Mouse (Mus musculus): ENCODE results near the gene Mrgprf. TPM values are rescaled to one million over a fixed set of nuclear protein-coding genes. Genes with fewer than 3 reads are reported as not detected.

The Mrgprf gene
- polyA plus RNA-seq, 1 experiment, result 6.5 TPM

DNA sequence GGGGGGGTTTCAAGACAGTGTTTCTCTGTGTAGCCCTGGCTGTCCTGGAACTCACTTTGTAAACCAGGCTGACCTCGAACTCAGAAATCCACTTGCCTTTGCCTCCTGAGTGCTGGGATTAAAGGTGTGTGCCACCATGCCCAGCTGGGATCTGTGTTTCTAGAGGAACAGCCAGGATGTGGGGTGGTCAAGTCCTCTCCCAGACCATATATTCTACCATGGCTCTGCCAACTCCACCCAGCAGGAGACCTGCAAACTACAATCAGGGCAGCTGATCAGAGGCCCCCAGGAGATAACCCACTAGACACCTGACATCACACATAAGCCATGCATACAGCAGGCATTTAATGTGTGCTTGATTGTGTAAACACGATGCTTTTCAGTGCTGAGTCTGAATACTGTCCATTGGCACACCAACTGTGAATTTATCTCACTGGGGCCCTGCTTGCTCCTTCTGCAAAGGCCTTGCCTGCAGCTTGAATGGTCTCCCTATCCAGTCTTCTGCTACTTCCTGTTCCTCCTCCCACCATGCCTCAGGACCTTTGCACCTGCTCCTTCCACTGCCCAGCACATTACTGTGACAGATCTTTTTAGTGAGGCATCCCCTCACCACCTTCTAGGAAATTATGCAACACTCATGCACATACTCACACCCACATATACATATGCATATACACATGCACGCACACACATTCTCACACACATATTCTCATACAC, 35.1 kb downstream of the Mrgprf start:
- no peak for TF ChIP-seq POLR2A (IDR thresholded peaks at IDR 0.05; ENCODE audit: low read depth, low read length)
- TF ChIP-seq CTCF (conservative IDR thresholded peaks at IDR 0.05; ENCODE audit: insufficient read depth, insufficient read length, low read depth, low read length), result no peak
- no peak overlapping the region for H3K27ac ChIP-seq (ENCODE audit: insufficient read depth, low read depth, low read length)
- H3K27me3 ChIP-seq (replicated peaks; ENCODE audit: control insufficient read depth, insufficient read depth, low read length), result no peaks in the 10 kb centered on the region
- DNase-seq, result no peak
- WGBS, result 88% methylated on average over 3 of the region's 3 CpGs
- H3K4me3 ChIP-seq (ENCODE audit: insufficient read depth, low read depth, low read length), result no peak overlapping the region
- no peaks in the 10 kb centered on the region for H3K36me3 ChIP-seq (ENCODE audit: control insufficient read depth, insufficient read depth, low read length)
- H3K4me1 ChIP-seq (ENCODE audit: control insufficient read depth, insufficient read depth, low read length), result no peaks in the 10 kb centered on the region

DNA sequence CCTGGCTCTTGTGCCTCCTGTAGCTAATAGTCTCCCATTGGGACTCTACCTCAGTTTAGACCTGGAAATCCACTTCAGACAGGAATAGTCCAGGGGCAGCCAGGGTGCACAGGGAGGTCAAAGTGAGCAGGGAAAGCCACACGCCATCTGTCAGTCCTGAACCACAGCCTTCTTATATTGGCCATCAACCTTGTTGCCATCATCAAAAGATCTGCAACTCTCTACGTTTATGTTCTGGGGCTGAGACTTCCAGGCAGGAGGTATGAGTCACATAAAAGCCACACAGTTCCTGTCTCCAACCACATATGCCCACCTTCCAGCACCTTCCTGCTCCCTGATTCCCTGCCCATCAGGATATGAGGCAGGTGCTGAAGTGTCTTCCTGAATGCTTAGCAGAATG, 37.3 kb downstream of the Mrgprf start:
- DNase-seq, result no peak
- no peak overlapping the region for H3K27ac ChIP-seq (ENCODE audit: insufficient read depth, low read depth, low read length)

DNA sequence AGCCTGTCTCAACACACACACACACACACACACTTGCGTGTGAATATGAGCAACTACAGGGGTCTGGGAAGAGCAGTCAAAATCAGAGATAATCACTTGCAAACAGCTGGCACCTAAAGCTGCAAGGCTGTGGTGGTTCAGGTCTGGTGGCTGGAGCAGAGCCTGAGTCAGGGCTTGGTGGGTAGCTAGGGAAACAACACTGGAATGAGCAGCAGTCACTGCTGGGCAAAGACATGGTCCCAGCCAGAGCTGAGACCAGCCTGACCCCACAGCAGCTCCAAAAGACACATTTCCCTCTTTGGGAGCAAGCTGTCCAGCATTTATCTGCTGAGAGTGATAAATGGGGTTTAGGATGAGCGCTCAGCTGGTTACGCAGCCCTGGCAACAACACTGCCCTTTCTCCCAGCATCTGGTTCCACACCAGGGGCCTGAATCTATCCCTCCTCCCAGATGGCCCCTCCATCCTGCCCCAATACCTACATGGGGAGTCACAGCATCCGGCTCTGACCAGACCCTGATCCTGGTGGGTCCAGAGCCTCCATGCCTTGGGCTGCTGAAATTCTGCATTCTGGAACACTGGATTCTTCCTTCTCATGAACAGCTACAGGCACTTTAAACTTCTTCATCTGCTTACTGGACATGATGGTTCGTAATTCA, 39.7 kb downstream of the Mrgprf start:
- Histone ChIP-seq H3K36me3 (ENCODE audit: control insufficient read depth, insufficient read depth, low read length) (no peaks in the 10 kb centered on the region), H3K27ac (ENCODE audit: insufficient read depth, low read depth, low read length) (no peak overlapping the region), H3K27me3 (replicated peaks; ENCODE audit: control insufficient read depth, insufficient read depth, low read length) (no peaks in the 10 kb centered on the region), H3K4me3 (ENCODE audit: insufficient read depth, low read depth, low read length) (no peak overlapping the region), H3K4me1 (ENCODE audit: control insufficient read depth, insufficient read depth, low read length) (no peaks in the 10 kb centered on the region)
- no peak for DNase-seq
- 76% methylated on average over 5 of the region's 5 CpGs for WGBS
- TF ChIP-seq CTCF (conservative IDR thresholded peaks at IDR 0.05; ENCODE audit: insufficient read depth, insufficient read length, low read depth, low read length) (no peak), POLR2A (IDR thresholded peaks at IDR 0.05; ENCODE audit: low read depth, low read length) (no peak)

More for the DNA sequence above, 37.3 kb downstream of the Mrgprf start:
- WGBS, result 72% methylated on average over 2 of the region's 2 CpGs
- Histone ChIP-seq H3K27me3 (replicated peaks; ENCODE audit: control insufficient read depth, insufficient read depth, low read length) (no peaks in the 10 kb centered on the region), H3K4me1 (ENCODE audit: control insufficient read depth, insufficient read depth, low read length) (no peaks in the 10 kb centered on the region), H3K4me3 (ENCODE audit: insufficient read depth, low read depth, low read length) (no peak overlapping the region), H3K36me3 (ENCODE audit: control insufficient read depth, insufficient read depth, low read length) (no peaks in the 10 kb centered on the region)
- TF ChIP-seq POLR2A (IDR thresholded peaks at IDR 0.05; ENCODE audit: low read depth, low read length) (no peak), CTCF (conservative IDR thresholded peaks at IDR 0.05; ENCODE audit: insufficient read depth, insufficient read length, low read depth, low read length) (no peak)

Other genes with a start within 250 kb of the Mrgprf start
- gene 1810010D01Rik, start 92.7 kb upstream of the Mrgprf start, polyA plus RNA-seq (2012; rRNA removed), result 0.42 and 0.88 TPM in 2 replicates
- gene Tpcn2, start 16.8 kb upstream of the Mrgprf start, polyA plus RNA-seq (2012; rRNA removed), result 9.5 and 11.7 TPM in 2 replicates
- gene Mrgprd, start 14.0 kb downstream of the Mrgprf start, polyA plus RNA-seq (2012; rRNA removed), result not detected in 2 replicates

All from kidney, adult 2 months (tissue).